Mouse (Mus musculus) kidney, embryonic 15.5 days (tissue): Measurements from ENCODE around the gene Trim72. TPM values are rescaled to one million over a fixed set of nuclear protein-coding genes. Genes with fewer than 3 reads are reported as not detected.

ENCODE experiments used
- ATAC-seq: fragments of 200-750 bp; cut with Nextera tagmentation; replicated peaks from 2 replicates; pipeline ENCODE4 v1.8.0; 2017; ENCODE audit warnings: moderate TSS enrichment; ENCODE audit not compliant: low FRiP score
- H3K27ac ChIP-seq: fragments of 300-500 bp; sonication (generic); 2 replicates; pipeline ENCODE4 v1.5.1; 2015; ENCODE audit warnings: mild to moderate bottlenecking, inconsistent platforms
- H3K27me3 ChIP-seq: fragments of 300-500 bp; sonication (generic); 2 replicates; pipeline ENCODE4 v1.6.1; 2015; ENCODE audit warnings: inconsistent platforms
- H3K36me3 ChIP-seq: fragments of 300-500 bp; sonication (generic); 2 replicates; pipeline ENCODE4 v1.6.1; 2015; ENCODE audit warnings: inconsistent platforms
- H3K4me1 ChIP-seq: fragments of 300-500 bp; sonication (generic); 2 replicates; pipeline ENCODE4 v1.6.1; 2015; ENCODE audit warnings: inconsistent platforms
- H3K4me2 ChIP-seq: fragments of 300-500 bp; sonication (generic); 2 replicates; pipeline ENCODE4 v1.6.1; 2015; ENCODE audit warnings: moderate library complexity, mild to moderate bottlenecking, inconsistent platforms
- H3K4me3 ChIP-seq: fragments of 300-500 bp; sonication (generic); replicated peaks from 2 replicates; pipeline ENCODE4 v1.5.1; 2015; ENCODE audit warnings: mild to moderate bottlenecking, inconsistent platforms
- H3K9ac ChIP-seq: fragments of 300-500 bp; sonication (generic); 2 replicates; pipeline ENCODE4 v1.6.1; 2015; ENCODE audit warnings: mild to moderate bottlenecking, inconsistent platforms
- H3K9me3 ChIP-seq: fragments of 300-500 bp; sonication (generic); replicated peaks from 2 replicates; pipeline ENCODE4 v1.6.1; 2016; ENCODE audit warnings: inconsistent platforms
- WGBS: fragments of 180-500 bp; shearing (Covaris S2); methylation state at CpG from one replicate; pipeline ENCODE4 v1.1.7; 2015; ENCODE audit warnings: mixed read lengths; 5-methylcytosine and 5-hydroxymethylcytosine counted together
- polyA plus RNA-seq: library from polyadenylated mRNA; unstranded; fragments of >200 nt; fragmentation: Nextera tagmentation; extraction: Ambion mirVana; gene quantifications from 2 replicates; pipeline ENCODE4 v1.2.1, GENCODE M21; 2015

Gene Trim72
- polyA plus RNA-seq: 0.31 and 0.60 TPM in 2 replicates

DNA sequence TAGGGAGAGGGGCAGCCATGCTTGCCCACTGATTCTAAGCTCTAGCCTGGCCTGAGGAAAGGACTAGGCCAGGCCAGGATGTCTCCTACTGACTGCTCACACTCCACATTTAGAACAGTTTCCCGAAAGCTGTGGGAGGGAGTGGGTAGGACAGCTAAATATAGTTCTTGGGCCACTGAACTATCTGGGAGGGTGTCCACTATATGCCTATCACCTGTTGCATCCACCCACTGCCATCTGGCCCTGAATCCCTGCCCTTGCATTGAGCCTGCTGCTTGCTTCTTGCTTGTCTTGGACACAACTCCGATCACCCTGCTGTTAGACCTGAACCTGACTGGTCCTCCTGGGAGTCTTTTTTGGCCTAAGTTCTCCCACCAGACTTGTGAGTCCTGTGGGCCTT, at the start of gene Trim72:
Gene Trim72 (plus strand): TSS at position 262 of the 400 bp plus-strand sequence.
- H3K9me3 ChIP-seq: no peaks in the 10 kb centered on the region; the same call in 1 of the 2 replicates
- H3K4me2 ChIP-seq: peak within 1 kb of the TSS; percentile 52
- H3K4me3 ChIP-seq: peak within 1 kb of the TSS; percentile 28
- peaks cover 26% of the 10 kb centered on the region for H3K4me1 ChIP-seq
- peaks cover 9% of the 10 kb centered on the region; the same call in 1 of the 2 replicates for H3K27me3 ChIP-seq
- WGBS: 75% methylated on average over 2 of the region's 2 CpGs
- H3K27ac ChIP-seq: peak within 1 kb of the TSS; percentile 93
- no peaks in the 10 kb centered on the region for H3K36me3 ChIP-seq
- H3K9ac ChIP-seq: peak within 1 kb of the TSS; percentile 32; the same call in 1 of the 2 replicates
- no peak for ATAC-seq

- Histone ChIP-seq H3K36me3 (no peaks in the 10 kb centered on the region), H3K27ac (no peak overlapping the region), H3K9me3 (no peaks in the 10 kb centered on the region), H3K4me1 (no peaks in the 10 kb centered on the region), H3K27me3 (no peaks in the 10 kb centered on the region), H3K9ac (no peak overlapping the region), H3K4me3 (no peak overlapping the region), H3K4me2 (no peak overlapping the region)
- ATAC-seq: no peak
- 51% methylated on average over 5 of the region's 5 CpGs for WGBS
These were observed 44.4 kb upstream of the Trim72 start for GRCm38 (mm10) chr7:127959364-127959763.

GRCm38 (mm10) chr7:127966371-127966918, 37.3 kb upstream of the Trim72 start:
- no peak for ATAC-seq
- 6% methylated on average over 10 of the region's 10 CpGs for WGBS
- peaks cover 23% of the 10 kb centered on the region for H3K36me3 ChIP-seq

DNA sequence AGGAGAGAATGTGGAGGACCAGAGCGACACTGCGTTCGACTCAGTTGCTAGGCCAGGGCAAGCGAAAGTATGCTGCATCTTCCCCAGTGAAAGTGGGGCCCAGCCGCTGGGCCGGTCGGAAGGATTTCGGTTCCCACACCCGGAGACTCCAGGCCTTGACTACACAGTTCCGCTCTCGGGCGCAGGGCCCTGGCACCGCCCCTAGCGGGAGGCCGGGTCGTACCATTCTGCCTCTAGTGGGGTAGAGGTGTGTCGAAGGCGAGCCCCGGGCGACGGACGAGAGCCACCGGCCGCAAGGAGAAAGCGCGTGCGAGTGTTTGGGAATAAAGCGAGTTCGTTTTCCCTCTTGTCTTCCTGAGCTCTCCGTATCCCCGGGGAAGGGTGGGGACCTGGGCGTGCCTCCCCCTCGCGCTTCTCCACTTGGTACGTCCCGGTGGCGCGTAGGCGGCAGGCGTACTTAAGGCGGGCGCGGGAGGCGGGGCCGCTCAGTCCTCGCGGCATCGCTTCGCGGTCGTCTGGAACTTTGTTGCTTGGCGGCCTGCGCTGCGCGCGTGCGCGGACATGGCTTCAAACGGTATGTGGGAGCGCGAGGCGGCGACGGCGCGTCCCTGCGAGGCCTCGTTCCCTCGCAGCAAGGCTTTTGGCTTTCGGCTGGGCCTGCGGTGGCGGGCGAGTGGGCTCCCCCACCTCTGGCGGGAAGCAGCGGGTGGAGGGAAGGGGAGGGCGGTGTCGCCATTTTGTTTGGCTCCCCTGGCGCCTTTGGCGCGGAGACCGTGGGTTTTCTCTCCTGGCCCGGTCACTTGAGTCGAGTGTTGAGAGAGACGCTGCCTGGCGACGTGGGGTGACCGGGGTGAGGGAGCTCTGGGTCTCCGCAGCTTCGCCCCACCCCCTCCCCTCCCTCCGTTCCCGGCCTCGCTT, 36.5 kb upstream of the Trim72 start, which contains the start of gene Fus:
Gene Fus (plus strand): TSS at position 454 of the 918 bp plus-strand sequence.
- Histone ChIP-seq H3K4me1 (peaks cover 23% of the 10 kb centered on the region), H3K36me3 (peaks cover 31% of the 10 kb centered on the region), H3K9ac (peak within 1 kb of the TSS; percentile 79), H3K9me3 (no peaks in the 10 kb centered on the region), H3K4me2 (peak within 1 kb of the TSS; percentile 81), H3K27ac (peak within 1 kb of the TSS; percentile 91), H3K4me3 (peak within 1 kb of the TSS; percentile 59), H3K27me3 (no peaks in the 10 kb centered on the region)
- ATAC-seq: peak; percentile 95
- under 1% methylated on average over 92 of the region's 92 CpGs for WGBS

More at GRCm38 (mm10) chr7:127966371-127966918, 37.3 kb upstream of the Trim72 start:
- Histone ChIP-seq H3K4me1 (peaks cover 23% of the 10 kb centered on the region), H3K9ac (peak overlapping the region; percentile 79), H3K4me2 (peak overlapping the region; percentile 64), H3K27ac (peak overlapping the region; percentile 91), H3K9me3 (no peaks in the 10 kb centered on the region), H3K27me3 (no peaks in the 10 kb centered on the region), H3K4me3 (peak overlapping the region; percentile 59)

- Histone ChIP-seq H3K36me3 (peaks cover 40% of the 10 kb centered on the region), H3K4me1 (peaks cover 27% of the 10 kb centered on the region), H3K4me3 (peak overlapping the region; percentile 59), H3K27ac (peak overlapping the region; percentile 91), H3K4me2 (peak overlapping the region; percentile 81), H3K9me3 (no peaks in the 10 kb centered on the region), H3K9ac (peak overlapping the region; percentile 79), H3K27me3 (no peaks in the 10 kb centered on the region)
- under 1% methylated on average over 39 of the region's 42 CpGs for WGBS
- peak; percentile 54; the same call in 1 of the 2 replicates for ATAC-seq
These were observed 35.6 kb upstream of the Trim72 start for GRCm38 (mm10) chr7:127967922-127968828.

DNA sequence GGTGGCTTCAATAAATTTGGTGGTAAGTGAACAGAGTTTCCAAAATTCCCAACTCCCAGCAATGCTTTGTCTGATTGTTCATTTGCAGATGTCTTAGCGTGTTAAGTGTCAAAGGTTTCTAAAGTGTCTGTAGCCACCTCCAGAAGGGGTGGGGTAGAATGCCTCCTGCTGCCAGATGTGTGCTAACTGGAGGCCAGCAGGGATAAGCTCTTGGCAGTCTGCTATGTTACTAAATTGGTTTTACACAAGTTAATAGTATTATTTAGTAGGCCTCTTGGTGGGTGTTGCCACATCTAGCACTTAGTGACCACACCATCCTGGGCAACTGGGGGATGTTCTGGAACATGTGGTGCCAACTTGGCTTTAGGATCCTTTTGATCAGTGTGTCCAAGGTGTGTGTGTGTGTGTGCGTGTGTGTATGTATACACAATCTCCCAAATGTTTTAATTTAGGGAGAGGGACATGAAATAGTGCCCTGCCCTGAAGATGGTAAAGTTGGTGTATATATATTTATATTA, 29.3 kb upstream of the Trim72 start:
- 90% methylated on average over 2 of the region's 2 CpGs for WGBS
- Histone ChIP-seq H3K4me1 (peaks cover 11% of the 10 kb centered on the region; the same call in 1 of the 2 replicates), H3K4me3 (no peak overlapping the region), H3K4me2 (no peak overlapping the region), H3K9ac (no peak overlapping the region), H3K27me3 (no peaks in the 10 kb centered on the region), H3K9me3 (no peaks in the 10 kb centered on the region), H3K36me3 (peaks cover 97% of the 10 kb centered on the region), H3K27ac (no peak overlapping the region)
- ATAC-seq: no peak

- ATAC-seq: no peak
- H3K4me1 ChIP-seq: no peaks in the 10 kb centered on the region
- no peaks in the 10 kb centered on the region for H3K27me3 ChIP-seq
- H3K9me3 ChIP-seq: no peaks in the 10 kb centered on the region
- no peak overlapping the region for H3K27ac ChIP-seq
- WGBS: 92% methylated on average over 2 of the region's 2 CpGs
- H3K36me3 ChIP-seq: peaks cover 99% of the 10 kb centered on the region
- H3K9ac ChIP-seq: no peak overlapping the region
- no peak overlapping the region for H3K4me2 ChIP-seq
- no peak overlapping the region for H3K4me3 ChIP-seq
These were observed 24.9 kb upstream of the Trim72 start for GRCm38 (mm10) chr7:127978856-127979255.

DNA sequence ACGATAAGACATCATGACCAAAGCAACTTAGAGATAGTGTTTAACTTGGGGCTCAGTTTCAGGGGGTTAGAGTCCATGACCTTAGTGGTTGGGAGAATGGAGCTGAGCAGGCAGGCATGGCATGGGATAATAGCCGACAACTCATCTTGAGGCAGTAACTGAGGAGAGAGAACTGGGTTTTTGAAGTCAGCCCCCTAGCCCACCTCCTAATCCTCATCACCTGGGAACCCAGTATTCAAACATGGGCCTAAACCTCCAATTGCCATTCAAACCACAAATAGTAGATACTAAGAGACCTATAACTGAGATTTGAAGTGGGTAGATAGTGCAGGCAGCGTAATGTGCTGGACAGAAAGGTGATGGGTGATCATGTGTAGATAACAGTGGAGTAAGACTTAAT, 23.1 kb upstream of the Trim72 start:
- Histone ChIP-seq H3K9ac (no peak overlapping the region), H3K9me3 (no peaks in the 10 kb centered on the region), H3K27ac (no peak overlapping the region), H3K27me3 (no peaks in the 10 kb centered on the region), H3K4me2 (no peak overlapping the region), H3K4me3 (no peak overlapping the region), H3K36me3 (peaks cover 99% of the 10 kb centered on the region), H3K4me1 (no peaks in the 10 kb centered on the region)
- WGBS: 96% methylated on average over 3 of the region's 3 CpGs
- ATAC-seq: no peak

GRCm38 (mm10) chr7:127988904-127989303, 14.8 kb upstream of the Trim72 start:
- peaks cover 76% of the 10 kb centered on the region for H3K36me3 ChIP-seq
- no peak for ATAC-seq
- no peaks in the 10 kb centered on the region for H3K9me3 ChIP-seq
- H3K4me2 ChIP-seq: no peak overlapping the region
- H3K9ac ChIP-seq: no peak overlapping the region
- H3K4me1 ChIP-seq: peaks cover 26% of the 10 kb centered on the region
- H3K4me3 ChIP-seq: no peak overlapping the region
- WGBS: 94% methylated on average over 1 of the region's 1 CpGs
- H3K27ac ChIP-seq: peak overlapping the region; percentile 45; the same call in 1 of the 2 replicates
- H3K27me3 ChIP-seq: no peaks in the 10 kb centered on the region

DNA sequence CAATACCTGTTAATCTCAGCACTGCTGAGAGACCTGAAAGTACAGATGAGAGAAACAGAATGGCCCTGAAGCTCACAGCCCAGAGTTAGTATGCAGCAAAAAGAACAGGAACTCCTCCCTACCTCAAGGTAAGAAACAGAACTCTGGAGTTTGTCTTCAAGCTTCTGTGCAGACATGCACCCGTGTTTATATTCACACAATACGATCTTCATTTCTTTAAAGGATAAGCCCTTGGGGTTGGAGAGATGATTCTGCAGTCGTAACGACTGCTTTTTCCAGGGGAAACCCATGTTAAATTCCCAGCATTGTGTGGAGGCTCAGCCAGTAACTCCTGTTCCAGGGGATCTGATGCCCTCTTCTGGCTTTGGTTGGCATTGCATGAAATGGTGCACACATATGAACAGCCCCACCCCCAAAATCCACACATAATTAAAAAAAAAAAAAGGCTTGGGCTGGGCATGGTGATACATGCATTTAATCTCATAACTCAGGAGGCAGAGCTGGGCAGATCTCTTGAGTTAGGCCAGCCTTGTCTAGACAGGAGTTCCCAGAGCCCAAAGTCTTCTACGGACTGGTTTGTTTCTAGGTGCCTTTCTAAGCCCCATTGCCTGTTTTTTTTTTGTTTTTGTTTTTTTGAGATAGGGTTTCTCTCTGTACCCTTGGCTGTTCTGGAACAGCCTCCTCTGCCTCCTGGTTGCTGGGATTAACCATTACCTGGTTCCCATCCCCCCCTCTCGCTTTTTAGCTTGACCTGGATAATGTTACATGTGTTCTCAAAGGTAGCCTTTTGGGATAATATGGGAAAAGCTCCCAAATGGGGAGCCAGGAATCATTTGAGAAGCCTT, 11.9 kb upstream of the Trim72 start:
- ATAC-seq: 0 out of 2 replicates have a peak, but pooled peaks have one; percentile 9
- Histone ChIP-seq H3K9ac (no peak overlapping the region), H3K36me3 (peaks cover 46% of the 10 kb centered on the region), H3K27me3 (no peaks in the 10 kb centered on the region), H3K4me1 (peaks cover 29% of the 10 kb centered on the region), H3K9me3 (no peaks in the 10 kb centered on the region), H3K4me2 (peak overlapping the region; percentile 61), H3K27ac (peak overlapping the region; percentile 86), H3K4me3 (no peak overlapping the region)
- WGBS: 47% methylated on average over 6 of the region's 6 CpGs
